Mouse (Mus musculus): ENCODE measurements around the gene Znrf4.

Gene Znrf4

GRCm38 (mm10) chr17:56512310-56512709 is at the start of gene Znrf4:
Gene Znrf4, minus strand, starts transcription at chr17:56512431.
- no peak for DNase-seq

GRCm38 (mm10) chr17:56561866-56562265 is 49.6 kb upstream of the Znrf4 start:
- DNase-seq: no peak

- DNase-seq: no peak
Measured at GRCm38 (mm10) chr17:56560131-56560530, 47.9 kb upstream of the Znrf4 start.

GRCm38 (mm10) chr17:56559386-56559785 is 47.2 kb upstream of the Znrf4 start:
- no peak for DNase-seq

- DNase-seq: peak; percentile 66
Measured at GRCm38 (mm10) chr17:56558448-56558847, 46.2 kb upstream of the Znrf4 start.

GRCm38 (mm10) chr17:56554122-56554551 is 41.9 kb upstream of the Znrf4 start, which contains the start of gene Gm20219:
Gene Gm20219, minus strand, starts transcription at chr17:56554387.
- DNase-seq: peak; percentile 48

- peak; percentile 56 for DNase-seq
Measured at GRCm38 (mm10) chr17:56552781-56553363, 40.6 kb upstream of the Znrf4 start.

- DNase-seq: no peak
Measured at GRCm38 (mm10) chr17:56551841-56552581, 39.8 kb upstream of the Znrf4 start.

- DNase-seq: no peak
Measured at GRCm38 (mm10) chr17:56550784-56551475, 38.7 kb upstream of the Znrf4 start.

- DNase-seq: no peak
Measured at GRCm38 (mm10) chr17:56548605-56549105, 36.4 kb upstream of the Znrf4 start.

- DNase-seq: no peak
Measured at GRCm38 (mm10) chr17:56547846-56548604, 35.8 kb upstream of the Znrf4 start.

- no peak for DNase-seq
Measured at GRCm38 (mm10) chr17:56547116-56547845, 35.0 kb upstream of the Znrf4 start.

- no peak for DNase-seq
Measured at GRCm38 (mm10) chr17:56546576-56546975, 34.3 kb upstream of the Znrf4 start.

- no peak for DNase-seq
Measured at GRCm38 (mm10) chr17:56545945-56546344, 33.7 kb upstream of the Znrf4 start.

- DNase-seq: no peak
Measured at GRCm38 (mm10) chr17:56544699-56545387, 32.6 kb upstream of the Znrf4 start.

- DNase-seq: no peak
Measured at GRCm38 (mm10) chr17:56543684-56544224, 31.5 kb upstream of the Znrf4 start.

- no peak for DNase-seq
Measured at GRCm38 (mm10) chr17:56542736-56543135, 30.5 kb upstream of the Znrf4 start.

GRCm38 (mm10) chr17:56540562-56540975 is 28.3 kb upstream of the Znrf4 start:
- no peak for DNase-seq

- no peak for DNase-seq
Measured at GRCm38 (mm10) chr17:56537912-56538311, 25.7 kb upstream of the Znrf4 start.

- DNase-seq: no peak
Measured at GRCm38 (mm10) chr17:56536874-56537273, 24.6 kb upstream of the Znrf4 start.

GRCm38 (mm10) chr17:56536192-56536591 is 24.0 kb upstream of the Znrf4 start:
- DNase-seq: no peak
